Mouse (Mus musculus): ENCODE measurements around the gene Gm28043.

Gm28043 gene

DNA sequence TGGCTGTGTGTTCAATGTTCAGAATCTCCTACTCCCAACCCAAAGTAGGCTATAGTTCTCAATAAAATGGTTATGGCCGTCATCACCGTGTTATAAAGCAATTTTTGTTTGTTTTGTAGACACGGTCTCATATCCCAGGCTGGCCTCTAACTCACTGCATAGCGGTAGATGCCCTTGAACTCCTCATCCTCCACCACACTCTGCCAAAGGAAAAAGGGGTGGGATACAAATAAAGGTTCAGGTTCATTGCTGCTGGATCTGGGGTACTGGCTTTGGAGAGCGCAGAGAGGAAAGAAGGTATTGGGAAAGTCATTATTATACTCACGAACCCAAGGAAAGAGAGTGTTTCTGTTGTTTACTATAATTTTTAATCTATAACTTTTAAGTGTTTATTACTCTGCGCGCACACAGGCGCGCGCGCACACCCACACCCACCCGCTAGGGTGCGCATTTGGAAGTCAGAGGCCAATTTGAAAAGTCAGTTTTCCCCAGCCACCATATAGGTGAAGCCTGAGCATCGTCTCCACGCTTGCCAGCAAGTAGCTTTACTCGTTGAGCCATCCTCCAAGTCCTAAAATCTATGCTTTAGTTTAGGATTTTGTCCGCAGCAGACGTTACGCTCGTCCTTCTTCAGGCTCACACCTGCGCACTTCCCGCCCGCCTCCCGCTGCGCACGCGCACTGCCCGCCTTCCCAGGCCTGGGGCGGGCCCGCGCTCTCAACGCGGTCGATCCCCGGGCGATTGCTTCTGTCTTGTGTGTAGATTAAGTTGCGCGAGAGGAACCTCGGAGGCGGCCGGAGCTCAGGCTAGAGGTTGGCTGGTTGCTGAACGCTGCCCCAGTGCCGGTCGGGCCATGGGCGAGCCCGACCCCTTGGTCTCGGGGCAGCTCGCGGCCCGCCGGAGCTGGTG lies at the start of gene Gm28043, which contains the start of gene Rnf8:
TSS of gene Gm28043 (plus strand) at position 762 of the 909 bp plus-strand sequence.
TSS of gene Rnf8 (plus strand) at position 676 of the 909 bp plus-strand sequence.
- TF ChIP-seq GATA4 (IDR thresholded peaks at IDR 0.05; ENCODE audit: insufficient replicate concordance, low read length), result peak; percentile 85; the same call in 1 of the 2 replicates

DNA sequence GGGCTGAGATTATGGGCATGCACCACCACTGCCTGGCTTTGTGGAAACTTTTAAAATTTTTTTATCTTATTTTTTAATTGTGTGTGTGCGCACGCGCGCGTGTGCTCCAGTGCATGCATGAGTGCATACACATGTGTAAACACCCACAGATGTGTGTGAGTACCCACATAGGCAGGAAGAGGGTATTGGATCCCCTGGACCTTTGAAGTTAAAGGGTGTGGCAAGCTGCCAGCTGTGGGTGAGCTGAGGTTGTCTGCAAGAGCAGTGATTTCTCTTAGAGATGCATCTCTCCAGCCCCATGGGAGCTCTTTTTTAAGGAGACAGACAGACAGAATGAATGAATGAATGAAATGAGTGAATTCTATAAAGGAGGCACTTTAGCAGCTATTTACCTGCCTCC lies 49.2 kb upstream of the Gm28043 start:
- TF ChIP-seq GATA4 (IDR thresholded peaks at IDR 0.05; ENCODE audit: insufficient replicate concordance, low read length), result no peak

DNA sequence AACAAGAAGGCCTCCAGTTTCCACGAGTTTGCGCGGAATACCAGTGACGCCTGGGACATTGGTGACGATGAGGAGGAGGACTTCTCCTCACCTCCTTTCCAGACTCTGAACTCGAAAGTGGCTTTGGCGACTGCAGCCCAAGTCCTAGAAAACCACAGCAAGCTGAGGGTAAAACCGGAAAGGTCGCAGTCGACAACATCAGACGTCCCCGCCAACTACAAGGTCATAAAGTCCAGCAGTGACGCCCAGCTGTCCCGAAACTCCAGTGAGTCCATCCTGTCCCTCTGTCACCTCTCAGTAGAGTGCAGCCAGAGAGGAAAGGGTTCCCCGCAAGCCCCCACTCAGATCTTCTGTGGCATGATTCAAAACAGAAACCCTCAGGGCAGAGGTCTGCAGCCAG lies 46.2 kb upstream of the Gm28043 start:
- no peak for TF ChIP-seq GATA4 (IDR thresholded peaks at IDR 0.05; ENCODE audit: insufficient replicate concordance, low read length)

DNA sequence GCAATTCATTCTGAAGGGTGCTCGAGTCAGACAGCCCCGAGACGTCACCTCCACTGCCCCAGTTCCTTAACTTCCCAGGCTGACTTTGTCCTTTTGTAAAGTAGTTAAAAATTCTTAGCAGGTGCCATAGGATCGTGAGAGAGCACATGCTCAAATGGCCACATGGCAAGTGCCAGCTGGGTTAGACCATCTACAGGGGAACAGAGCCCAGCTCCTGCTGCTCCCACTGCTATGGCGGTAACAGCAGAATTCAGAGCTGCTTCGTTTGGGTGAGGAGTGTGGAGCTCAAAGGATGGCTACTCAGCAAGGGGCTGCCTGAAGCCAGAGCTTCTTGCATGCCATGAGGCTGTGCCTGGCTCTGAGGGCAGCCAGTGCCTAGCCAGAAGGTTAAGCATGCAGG lies 44.8 kb upstream of the Gm28043 start:
- TF ChIP-seq GATA4 (IDR thresholded peaks at IDR 0.05; ENCODE audit: insufficient replicate concordance, low read length), result no peak

DNA sequence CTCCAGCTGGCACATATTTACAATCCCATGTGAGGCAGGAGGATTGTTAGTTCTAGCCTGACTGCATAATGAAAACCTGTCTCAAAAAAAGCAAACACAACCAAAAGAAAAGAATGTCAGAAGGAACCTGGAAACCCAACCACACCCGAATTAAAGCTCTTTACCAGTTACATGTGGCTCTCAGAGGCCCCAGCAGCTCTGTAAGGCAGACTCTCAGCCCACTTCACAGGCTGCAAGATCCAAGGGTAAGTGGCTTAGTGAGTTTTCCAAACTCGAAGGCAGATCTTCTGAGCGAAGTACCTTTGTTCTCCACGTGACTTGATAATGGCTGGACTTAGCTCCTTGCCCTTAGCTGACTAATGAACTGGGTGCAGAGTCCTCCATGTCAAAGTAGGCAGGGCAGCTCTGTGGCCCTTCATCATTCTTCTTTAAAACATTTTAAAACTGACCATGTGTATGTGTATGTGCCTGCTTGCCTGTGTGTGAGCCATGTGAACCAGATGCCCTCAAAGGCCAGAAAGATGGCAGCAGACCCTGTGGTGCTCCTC lies 35.0 kb upstream of the Gm28043 start:
- no peak for TF ChIP-seq GATA4 (IDR thresholded peaks at IDR 0.05; ENCODE audit: insufficient replicate concordance, low read length)

DNA sequence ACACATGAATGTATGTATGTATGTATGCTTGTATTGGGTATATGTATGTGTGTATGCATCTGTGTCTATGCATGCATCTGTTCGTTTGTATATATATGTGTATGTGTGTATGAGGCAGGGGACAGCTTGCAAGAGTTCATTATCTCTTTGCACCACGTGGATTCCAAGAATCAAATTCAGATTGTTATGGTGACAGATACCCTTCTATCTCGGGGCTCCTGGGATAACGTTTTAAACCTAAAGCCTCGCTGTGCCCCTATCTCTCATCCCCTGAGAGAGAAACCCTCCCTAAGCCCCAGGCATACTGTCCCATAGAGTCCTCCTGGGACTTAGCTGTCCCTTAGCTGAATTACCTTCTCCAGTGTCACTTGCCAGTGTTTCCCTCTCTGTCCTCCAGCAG lies 31.1 kb upstream of the Gm28043 start:
- TF ChIP-seq GATA4 (IDR thresholded peaks at IDR 0.05; ENCODE audit: insufficient replicate concordance, low read length), result no peak

DNA sequence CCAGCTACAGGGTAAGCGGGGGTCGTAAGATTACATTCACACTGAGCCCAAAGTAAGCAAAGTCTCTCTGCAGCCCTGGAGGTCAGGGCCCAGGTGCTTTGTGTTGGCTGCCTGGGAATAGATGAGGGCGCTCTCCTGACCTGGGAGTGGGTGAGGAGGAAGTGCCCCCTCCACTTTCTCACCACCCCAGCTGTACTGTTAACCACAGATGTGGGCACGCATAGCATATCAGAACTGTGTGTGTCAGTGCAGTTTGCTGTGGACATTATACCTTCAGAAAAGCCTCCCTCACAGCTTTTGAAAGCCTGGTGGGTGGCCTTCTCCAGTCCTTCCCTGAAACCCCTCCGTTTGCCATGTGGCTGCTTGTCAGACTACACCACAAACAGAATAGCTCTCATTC lies 30.4 kb upstream of the Gm28043 start:
- TF ChIP-seq GATA4 (IDR thresholded peaks at IDR 0.05; ENCODE audit: insufficient replicate concordance, low read length), result no peak

DNA sequence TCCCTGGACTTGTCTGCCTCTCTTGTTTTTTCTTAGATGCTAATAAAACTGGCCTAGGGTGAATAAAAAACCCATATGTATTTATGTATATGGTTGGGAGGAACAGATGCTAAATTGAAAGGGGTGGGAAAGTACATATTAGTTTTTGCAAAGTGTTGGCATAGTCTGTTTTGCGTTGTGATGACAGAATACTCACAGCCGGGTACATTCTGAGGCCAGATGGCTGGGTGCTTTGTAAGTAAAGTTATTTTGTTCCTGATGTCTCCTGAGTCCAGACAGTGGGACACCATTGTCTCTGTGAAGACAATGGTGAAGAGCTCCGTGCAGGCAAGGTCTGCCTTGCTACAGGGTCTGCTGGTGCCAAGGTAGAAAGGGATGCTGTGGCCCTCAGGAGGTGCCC lies 29.9 kb upstream of the Gm28043 start:
- TF ChIP-seq GATA4 (IDR thresholded peaks at IDR 0.05; ENCODE audit: insufficient replicate concordance, low read length), result no peak

DNA sequence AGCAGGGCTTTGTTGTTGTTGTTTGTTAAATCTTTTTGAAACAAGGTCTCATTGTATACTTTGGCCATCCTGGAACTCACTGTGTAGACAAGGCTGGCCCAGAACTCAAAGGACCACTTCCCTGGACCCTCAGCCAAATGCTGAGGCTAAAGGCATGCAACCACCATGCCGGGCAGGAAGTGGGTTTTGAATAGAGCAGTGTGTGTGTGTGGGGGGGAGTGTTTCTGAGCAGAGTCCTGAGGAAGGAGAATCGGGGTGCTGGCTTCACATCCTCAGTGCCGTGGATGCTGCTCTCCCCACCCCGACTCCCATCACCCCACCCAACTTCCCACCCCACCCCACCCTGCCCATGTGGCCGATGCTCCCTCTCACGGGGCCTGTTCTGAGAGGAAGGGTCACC lies 29.2 kb upstream of the Gm28043 start:
- TF ChIP-seq GATA4 (IDR thresholded peaks at IDR 0.05; ENCODE audit: insufficient replicate concordance, low read length), result no peak

DNA sequence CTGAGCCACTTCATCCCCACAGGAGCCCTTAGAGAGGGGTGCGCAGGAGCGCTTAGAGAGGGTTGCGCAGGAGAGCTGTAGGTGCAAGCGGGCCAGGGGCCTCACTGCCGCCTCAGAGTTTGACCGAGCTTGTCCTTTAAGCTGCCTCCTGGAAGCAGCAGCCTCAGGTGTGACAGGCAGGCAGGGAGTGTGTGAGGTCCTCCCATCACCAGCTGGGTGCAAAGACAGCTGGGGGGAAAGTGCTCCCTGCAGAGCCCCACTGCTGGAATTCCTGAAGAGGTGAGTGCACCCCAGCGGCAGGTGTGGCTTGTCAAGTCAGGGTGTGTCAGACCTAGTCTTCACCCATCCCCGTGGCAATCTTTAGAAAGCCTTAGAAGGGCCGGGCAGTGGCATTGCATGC lies 27.8 kb upstream of the Gm28043 start:
- TF ChIP-seq GATA4 (IDR thresholded peaks at IDR 0.05; ENCODE audit: insufficient replicate concordance, low read length), result no peak

DNA sequence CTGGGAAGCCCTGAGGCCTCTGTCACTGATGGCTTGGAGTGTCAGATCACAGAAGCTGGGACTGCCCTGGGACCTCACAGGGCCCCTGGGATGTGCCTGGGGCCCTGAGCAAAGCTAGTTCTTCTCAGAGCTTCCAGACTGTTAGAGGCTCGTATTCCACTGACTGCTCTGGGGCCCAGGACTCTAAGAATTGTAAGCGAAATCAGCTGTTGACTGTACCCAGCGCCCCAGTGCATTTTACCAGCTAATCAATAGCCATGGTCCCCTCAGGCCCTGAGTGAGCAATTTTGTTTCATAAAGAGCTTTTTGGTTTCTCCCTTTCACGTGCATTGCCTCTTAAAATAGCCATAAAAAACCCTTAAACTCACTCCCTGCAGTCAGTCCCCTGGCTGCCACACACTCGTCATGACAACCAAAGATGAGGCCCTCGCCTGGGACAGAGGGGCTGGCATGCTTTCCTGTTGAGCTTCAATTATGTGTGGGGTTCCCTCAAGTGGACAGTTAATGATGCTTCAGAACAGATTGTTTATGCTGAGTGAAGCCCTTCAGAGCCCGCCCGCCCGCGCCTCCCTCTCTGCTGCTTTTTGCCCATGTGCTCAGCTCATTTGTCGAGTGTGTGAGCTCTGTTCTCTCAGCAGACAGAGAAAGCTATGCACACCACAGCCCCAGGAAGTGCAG lies 25.3 kb upstream of the Gm28043 start:
- TF ChIP-seq GATA4 (IDR thresholded peaks at IDR 0.05; ENCODE audit: insufficient replicate concordance, low read length), result no peak

DNA sequence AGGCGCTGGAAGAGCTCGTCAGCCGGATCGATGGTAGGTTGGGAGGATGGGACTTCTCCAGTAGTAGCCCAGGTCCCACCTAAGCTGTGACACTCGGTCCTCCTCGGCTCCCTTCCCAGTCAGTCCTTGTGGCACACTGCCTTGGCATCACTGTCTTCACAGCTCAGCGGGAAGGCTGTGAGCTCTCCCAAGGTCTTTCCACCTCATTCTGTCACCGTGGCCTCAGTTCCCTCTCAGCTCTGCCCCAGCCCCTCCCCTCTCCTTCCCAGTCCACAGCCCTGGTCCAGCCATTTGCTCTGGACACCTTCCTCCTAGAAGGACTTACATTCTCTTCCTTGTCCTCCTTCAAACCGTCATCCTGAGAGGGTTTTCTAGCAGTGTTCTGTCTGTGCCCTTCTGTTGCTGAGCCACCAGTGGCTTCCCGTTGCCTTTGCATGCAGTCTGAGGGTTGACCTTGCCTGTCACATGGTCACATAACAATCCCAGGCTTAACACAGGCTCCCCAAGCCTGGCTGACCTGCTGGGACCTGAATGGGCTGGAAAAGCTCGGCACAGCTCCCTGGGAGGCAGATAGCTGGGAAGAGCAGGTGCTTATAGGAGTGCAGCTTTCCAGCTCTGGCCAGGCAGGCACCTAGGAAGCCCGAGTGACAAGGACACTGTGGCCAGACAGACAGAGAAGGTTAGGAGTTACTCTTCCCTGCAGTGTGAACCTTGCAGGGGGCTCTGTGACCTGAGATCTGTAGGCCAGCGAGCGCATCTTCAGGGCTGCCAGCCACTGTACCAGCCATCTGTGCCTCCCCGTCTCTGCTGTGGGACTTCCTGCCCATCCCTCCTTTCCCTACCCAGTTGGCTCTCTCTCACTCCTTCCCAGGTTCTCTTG lies 18.5 kb upstream of the Gm28043 start:
- TF ChIP-seq GATA4 (IDR thresholded peaks at IDR 0.05; ENCODE audit: insufficient replicate concordance, low read length), result no peak

DNA sequence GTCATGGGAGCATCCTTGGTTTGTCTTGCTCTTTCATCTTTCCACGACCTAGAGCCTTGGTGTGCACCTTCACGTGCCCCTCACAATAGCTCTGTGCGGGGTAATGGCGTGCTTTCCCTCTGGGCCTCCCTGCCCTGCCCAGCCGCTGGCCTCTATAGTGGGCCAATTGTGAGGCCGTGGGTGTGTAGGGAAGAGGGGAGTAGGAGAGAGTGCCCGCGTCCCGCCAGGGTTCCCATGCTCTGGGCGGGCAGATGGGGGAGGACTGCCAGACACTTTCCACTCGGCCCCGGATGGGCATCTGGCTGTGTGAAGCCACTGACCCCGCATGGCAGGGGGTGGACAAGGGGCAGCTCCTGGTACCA lies 17.9 kb upstream of the Gm28043 start:
- TF ChIP-seq GATA4 (IDR thresholded peaks at IDR 0.05; ENCODE audit: insufficient replicate concordance, low read length), result no peak

DNA sequence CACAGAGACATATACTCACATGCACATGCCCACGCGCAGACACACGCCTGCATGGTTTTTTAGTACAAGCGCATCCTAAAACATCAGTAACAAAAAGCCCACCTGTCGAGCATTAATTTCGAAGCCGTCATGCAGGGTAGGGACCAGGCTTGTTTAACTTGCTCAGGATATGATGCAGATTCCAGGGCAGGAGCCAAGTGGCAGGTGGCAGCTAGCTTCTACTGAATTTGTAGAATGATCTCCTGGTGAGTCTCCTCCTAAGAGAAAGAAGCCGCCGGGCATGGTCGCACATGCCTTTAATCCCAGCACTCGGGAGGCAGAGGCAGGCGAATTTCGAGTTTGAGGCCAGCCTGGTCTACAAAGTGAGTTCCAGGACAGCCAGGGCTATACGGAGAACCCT lies 15.6 kb upstream of the Gm28043 start:
- no peak for TF ChIP-seq GATA4 (IDR thresholded peaks at IDR 0.05; ENCODE audit: insufficient replicate concordance, low read length)

DNA sequence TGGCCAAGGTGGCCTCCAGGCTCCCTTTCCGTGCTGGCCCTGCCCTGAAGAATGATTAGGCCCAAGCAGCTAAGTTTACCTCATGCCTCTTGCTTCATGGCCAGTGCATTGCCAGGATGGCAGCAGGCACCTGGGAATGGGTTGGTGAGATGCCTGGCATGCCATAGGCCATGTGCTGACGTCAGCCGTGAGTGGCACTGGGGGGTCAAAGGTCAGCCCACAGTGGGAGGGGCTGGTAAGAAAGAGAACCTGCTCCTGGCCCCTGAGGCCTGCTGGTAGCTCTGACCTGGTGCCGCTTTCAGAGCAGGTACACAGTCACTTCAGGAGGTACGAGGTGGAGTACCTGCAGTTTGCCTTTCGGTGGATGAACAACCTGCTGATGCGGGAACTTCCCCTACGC lies 15.1 kb upstream of the Gm28043 start:
- TF ChIP-seq GATA4 (IDR thresholded peaks at IDR 0.05; ENCODE audit: insufficient replicate concordance, low read length), result no peak
